Mouse (Mus musculus) gastrocnemius, postnatal 25 days (tissue): Measurements from ENCODE around the gene Dtx3. TPM values are rescaled to one million over a fixed set of nuclear protein-coding genes. Genes with fewer than 3 reads are reported as not detected.
"Not testable (repeated sequence)": the region's sequence is repeated elsewhere in the genome, so short reads cannot be mapped to it uniquely, and the experiment has no call there.

Source experiments
- DNase-seq: peaks from one replicate; pipeline ENCODE4 v3.0.0; 2022
- total RNA-seq, 2 experiments: library from RNA; stranded (reverse); gene quantifications; 1 replicate in 1 of 2; 2 replicates in 1 of 2; pipeline ENCODE4 v1.2.3; 2021

Dtx3 gene
- total RNA-seq, 2 experiments from 2014 or later: 18.9 to 19.6 TPM

DNA sequence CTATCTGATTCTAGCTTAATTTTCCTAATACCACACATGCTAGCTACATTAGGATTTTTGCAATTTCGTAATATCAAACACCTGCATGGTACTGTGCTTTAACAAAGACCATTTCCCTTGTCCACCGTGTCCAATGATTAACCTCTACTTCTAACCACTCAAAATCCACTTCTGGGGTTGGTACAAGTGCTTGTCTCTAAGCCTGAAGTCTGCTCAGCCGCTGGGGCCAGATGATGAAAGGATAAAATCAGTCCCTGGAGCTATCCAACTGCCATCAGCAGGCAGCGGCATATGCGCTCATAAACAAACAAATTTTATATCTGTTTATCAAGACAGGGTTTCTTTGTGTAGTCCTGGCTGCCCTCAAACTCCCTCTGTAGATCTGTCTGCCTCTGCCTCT is 9.1 kb upstream of the Dtx3 start:
- no peak for DNase-seq

DNA sequence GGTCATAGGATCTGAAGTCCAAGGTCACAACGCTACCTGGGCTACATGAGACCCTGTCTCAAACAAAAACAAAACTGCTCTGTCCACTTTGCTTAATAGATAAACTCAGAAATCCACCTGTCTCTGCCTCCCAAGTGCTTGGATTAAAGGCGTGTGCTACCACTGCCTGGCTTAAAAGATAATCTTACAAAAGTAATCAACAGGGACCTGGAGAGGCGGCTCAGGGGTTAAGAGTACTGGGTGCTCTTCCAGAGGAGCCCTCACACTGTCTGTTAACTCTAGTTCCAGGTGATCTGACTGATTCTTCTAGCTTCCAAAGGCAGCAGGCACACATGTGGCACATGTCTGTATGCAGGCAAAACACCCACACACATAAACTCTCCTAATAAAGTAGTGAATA is 7.6 kb upstream of the Dtx3 start:
- no peak for DNase-seq

DNA sequence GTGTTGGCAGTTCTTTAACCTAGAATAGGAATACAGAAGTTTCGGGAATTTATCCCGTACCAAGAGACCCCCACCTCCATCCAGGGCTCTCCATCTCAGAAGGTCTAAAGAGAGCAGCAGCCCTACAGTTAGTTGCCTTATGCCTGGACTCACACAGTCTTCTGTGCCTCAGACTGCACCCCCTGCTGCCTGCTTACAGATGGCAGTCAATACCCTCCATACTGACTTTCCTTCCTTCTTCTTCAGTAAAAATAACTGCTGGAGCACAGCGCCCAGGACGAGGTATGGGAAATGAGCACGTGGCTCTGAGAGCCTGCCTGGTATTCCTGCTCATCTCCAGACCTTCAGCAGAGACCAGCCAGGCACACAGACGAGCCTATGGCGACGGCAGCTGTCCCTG is 4.8 kb upstream of the Dtx3 start:
- DNase-seq: no peak

DNA sequence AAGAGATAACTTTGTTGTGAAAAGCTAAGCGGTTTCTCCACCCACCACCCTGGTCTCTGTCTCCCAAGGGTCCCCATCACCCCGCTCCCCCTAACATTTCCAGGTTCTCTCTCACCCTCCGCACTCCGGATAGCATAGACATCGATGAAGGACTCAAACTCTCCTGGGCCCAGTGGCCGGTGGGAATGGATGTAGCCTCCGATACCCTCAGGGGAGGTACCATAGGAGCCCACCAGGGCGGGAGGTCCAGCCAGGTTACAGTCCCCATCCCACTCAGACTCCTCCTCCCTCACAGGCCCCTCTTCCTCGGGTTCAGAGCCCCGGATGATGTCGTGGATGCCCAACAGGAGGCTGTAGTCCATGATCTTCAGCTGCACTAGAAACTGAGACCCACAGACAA is 3.9 kb upstream of the Dtx3 start:
- DNase-seq: no peak

DNA sequence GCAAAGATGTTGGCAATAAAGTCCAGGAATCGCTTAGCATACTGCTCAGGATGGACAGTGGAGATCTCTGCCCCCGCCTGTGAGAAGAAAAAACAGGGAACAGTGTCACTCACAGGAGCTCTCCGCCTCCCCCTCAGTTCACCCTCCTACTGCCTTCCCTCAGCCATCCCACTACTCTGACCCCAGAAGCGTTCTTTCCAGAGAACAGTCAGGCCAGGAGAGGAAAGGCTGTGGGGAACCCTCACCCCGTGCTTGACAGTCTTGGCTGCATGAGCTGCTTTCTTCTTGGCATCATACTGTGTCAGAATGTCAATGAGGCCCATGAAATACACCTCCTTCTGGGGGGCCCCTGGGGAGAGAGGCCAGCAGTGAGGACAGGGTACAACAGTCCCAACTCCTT is 3.5 kb upstream of the Dtx3 start:
- no peak for DNase-seq

DNA sequence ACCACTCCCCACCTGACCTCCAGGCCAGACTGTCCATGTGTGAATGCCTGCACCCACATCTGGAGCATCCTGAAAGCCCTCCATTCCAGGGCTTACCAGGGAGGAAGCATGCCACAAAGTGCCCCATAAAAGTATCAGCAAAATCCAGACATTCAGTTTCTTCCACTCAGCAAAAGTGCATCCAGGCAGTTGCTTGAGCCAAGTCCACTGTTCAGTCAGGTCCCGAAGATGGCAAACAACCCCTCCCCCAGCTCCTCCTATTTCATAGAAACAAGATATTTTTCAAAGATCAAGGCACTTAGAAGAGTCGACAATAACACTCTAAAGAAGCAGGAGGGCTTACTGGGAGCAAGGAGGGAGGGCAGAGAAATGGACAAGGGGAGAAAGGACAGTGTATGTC is 3.0 kb upstream of the Dtx3 start:
- no peak for DNase-seq

DNA sequence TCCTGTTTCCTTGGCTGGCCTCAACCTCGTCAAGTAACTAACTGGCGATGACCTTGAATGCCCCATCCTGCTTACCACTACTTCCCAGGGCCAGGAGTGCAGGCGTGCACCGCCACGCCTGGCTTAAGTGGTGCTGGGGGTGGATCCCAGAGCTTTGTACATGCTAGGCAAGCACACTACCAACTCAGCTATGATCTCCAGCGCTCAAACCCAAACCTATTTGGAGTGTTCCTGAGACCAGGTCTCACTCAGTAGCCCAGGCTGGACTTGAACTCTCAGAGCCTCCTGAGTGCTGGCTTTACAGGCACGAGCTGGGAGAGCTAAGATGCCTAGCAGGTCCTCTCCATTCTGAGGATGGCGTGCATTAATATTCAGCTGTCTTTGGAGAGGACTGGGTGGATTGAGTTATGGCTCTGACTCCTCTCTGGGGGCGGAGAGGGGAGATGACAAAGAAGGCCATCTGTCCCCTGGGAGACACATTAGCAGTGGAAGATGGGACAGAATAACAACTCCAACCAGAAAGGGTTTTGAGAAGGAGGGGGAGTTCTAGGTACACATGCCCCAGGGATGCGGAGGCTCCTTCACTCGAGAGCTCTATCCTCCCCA is 2.1 kb upstream of the Dtx3 start:
- DNase-seq: no peak

DNA sequence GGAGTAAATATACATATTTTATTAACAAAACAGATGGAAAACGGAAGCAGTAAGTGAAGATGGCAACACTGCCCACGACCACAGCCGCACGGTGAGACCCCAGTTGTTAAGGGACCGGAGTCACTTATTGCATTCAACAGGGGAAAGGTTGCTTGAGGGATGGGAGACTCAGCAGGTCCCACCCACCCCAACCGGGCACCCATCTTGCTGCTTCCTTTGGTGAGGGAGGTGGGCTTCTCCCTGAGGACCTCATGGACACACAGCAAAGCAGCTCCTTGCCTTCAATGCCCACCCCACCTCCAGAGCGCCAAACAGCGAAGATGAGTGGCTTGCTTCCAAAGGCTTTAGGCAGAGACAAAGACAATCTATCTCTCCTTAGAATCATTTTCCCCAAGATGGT is 1.6 kb upstream of the Dtx3 start:
- DNase-seq: no peak

DNA sequence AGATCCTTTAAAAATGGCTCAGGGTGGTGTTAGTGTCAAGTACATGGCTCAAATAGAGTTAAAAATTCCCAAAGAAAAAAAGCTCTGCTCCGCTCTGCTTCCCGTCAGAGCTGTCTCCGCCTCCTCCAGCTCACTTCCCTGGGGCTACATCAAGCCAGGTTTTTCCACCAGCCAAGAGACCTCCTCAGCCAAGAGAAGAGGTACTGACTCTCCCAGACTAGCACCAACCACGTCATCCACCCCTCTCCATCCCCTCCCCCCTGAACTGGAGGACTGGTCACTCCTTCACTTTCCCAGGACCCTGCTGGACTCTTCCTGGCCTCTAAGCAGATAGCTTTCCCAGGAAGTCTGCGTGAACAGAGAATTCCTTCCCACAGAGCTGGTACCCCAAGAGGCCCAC is 864 bp upstream of the Dtx3 start:
- peak; percentile 84 for DNase-seq

DNA sequence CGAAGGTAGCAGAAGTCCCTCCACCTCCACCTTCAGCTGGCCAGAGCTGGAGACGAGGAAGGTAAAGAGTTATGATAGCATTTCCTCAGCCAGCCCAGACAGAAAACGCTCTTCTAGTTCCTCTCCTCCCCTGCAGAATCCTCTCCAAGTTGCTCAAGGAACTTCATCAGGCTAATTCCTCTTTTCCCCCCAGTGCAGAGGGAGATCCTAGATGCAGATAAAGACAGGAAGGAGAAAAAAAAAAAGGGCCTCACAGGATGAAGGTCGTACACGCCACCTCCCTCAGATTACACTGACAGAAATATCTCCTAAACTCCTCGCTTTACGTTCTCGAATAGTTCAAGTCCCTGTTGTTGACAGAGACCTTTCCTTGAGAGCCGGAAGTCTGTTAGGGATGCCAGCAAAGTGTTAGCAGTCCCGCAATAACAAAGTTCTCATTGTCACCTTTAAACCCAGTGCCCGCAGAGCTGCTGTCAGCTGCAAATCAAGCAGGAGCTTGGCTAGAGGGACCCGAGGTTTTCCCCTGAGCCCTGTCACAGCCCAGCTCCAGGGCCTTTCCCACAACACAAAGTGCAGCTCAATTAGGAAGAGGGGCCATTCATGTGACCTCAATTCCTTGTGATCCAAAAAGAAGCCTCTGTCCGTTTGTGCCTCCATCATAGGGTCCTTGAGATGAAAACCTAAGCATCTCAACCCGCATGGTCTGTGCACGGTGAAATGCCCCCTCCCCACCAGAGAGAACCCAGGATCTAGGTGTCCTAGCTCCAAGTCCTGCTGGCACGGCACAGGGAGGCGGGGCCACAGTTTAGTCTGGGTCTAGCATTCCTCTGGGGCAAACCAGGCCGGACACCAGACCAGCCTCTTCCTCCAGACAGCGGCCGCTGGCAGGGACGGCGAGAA is 850 bp downstream of the Dtx3 start:
- peak; percentile 66 for DNase-seq

DNA sequence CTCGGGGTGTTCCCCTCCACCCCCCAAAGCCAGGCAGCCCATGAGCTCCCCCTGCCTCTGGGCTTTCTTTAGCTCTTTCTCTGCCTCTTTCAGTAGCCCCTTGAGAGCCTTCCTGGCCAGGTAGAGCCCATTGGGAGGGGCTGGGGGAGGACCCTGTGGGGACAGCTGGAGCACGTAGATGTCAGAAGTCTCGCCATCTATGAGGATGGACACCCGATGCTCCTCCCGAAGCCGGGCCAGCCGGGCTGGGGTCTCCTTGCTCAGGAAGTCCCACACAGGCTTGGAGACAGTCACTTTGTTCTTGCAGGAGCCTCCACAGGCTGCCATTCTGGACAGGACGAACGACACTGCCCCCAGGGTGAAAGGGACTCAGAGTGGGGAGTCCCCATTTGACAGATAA is 2.5 kb downstream of the Dtx3 start:
- DNase-seq: no peak

DNA sequence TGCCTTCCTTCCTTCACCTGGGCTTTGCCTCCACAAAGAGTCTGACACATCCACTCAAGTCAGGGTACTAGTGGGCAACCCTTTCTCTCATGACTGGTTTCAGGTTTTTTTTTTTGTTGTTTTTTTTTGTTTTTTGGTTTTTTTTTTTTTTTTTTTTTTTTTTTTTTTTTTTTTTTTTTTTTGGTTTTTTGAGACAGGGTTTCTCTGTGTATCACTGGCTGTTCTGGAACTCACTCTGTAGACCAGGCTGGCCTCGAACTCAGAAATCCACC is 3.5 kb downstream of the Dtx3 start:
- DNase-seq: not testable (repeated sequence)

DNA sequence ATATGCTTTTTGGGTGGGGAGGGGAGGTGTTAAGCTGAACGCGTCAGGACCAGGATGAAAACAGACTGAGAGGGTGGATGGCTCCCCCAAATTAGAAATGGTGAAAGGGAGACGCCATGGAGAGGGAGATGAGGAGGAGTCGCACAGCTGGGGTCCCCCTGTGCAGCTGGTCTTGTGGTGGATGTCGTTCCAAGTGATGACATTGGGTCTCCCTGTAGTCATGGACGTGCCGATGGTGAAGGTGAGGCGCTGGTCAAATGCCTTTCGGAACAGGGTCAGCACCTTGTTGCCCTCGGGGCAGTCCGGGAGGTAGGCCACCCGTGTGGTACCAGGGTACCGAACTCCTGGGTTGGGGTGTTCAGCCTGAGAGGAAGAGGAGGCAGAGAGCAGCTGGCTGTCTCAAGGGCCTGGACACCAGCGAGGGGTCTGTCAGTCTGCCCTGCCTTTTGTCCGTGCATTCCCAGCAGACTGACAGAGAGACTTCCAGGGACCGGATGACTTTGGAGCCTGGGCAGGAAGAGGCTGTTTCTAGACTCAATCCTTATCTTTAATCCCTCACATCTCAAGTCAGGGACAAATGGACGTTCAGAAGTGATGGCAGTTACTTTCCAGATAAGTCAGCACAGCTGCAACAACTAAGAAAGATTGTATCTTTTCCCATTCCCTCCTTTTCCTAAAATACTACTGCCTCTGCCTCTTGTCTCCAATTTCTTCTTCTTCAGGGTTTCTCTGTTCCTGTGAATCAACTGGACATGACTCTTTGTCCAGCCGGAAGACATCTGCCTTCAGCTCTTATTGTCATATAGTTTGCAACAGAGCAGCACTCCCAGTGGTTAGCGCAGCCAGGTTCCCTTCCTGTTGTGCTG is 4.1 kb downstream of the Dtx3 start:
- DNase-seq: no peak

DNA sequence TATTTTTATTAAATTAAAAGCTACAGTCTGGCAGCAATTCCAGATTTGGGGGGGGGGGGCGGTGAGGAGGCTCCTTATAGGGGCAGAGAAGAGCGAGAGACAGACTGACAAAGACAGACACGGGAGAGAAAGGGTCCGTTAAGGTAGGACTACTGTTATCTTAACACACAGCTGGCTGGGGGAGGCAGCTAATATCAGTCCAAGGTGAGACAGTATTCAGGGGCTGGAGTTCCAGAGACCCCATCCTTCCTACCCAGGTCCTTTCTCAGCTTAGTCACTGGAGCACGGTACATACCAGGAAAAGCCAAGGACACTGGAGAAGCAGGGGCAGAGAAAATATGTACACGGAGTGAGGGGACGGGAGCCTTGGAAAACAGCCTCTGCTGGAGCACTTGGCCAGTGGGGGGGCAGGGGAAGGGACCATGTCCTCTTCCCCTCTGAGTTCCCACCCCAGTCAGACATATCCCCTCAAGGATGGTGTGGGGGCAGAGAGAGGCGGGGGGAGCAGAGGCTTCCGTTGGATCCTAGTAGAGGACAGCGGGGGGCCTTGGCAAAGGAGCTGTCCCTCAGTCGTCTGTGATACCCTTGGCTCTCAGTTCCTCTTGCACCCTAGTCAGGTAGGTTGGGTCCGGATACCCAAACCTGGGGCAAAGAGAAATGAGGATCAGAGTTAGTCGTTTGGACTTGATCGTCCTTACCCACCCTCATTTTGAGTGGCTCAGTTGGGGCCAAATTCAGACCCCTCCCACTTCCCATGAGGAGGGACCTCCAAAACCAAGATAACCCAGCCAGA is 4.9 kb downstream of the Dtx3 start:
- DNase-seq: no peak

DNA sequence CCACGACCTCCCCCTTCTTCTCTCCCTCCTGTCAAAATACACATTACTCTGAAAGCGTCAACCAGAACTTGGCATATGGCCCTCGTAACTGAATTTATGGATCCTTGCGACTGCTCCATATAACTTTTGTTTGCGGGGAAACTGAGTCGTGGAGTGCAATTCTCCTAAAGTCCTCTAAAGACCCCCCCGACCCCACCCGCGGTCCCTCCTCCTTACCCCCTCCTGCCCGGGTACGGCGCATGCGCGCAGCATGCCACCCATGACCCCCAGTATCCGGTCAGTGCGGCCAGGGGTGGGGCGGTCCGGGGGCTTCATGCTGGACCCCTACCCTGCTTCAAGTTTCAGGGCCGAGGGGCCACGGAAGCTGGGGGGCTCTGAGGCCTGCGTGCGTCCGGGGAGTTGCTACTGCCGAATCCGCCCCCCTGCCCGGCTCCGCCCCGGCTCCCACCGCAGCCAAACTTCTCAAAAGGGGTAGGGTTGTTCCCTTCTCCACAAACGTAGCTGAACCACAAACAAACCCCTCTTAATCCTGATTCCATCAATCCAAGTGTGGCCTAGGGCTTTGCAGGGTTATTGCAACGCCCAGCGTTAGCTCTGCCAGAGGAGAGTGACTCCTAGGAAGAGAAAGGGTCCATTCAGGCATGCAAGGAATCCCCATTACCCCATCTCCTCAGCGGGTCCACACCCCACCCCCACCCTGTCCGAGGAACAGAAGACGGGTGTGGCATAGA is 5.7 kb downstream of the Dtx3 start, which contains the start of gene Arhgef25:
Gene Arhgef25 (minus strand): TSS at position 433 of the 731 bp plus-strand sequence.
- DNase-seq: peak; percentile 76

DNA sequence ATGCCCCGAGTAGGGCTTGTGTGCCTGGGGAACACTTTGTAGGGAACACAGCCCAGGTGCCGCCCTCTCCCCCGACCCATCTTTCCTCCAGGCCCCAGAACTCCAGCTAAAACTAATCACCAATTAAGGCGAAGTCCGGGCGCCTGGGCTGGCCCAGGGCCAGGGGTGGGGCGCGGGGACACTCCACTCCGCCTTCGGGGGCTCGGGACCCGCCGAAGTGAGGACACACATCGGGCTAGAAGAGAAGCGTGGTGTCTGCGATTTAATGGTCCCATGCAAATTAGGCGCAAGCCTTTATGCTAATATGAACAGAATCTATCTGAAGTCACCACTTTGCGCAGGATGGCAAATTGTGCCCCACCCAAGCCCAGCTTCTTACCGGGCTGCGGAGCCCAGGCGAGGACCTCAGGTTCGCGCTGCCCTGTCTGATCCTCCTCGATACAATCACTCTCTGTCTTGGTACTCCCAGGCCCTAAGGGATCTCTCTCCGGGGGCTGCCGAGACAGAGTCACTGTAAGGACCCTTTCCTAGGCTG is 6.3 kb downstream of the Dtx3 start:
- DNase-seq: no peak

DNA sequence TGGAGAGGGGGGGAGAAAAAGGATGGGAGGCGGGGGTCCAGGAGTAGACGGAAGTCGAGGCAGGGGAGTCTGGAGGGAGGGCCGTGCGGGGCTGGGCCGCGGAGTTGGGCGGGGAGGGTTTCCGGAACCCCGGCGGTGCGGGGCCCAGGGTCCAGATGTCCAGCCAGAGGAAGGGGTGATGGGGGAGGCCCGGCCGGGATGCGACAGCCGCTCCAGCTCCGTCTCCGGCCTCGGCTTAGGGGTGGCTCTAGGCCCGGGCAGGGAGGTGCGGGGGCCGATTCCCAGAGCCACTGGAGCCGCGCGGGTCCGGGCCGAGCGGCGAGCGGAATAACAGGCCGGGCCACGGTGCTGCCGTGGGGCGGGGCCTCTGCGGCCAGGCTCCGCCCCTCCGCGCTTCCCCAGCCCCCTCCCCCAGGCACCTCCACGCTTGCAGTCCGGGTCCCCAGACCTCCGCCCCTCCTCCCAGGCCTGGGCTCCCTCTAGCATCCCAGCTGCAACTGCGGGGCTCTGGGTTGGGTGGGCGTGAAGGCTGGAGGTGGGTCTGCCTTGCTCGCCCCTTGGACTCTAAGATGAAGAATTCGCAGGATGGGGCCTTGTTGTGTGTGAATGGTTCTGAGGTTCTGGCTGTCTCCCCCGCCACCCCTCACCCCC is 6.9 kb downstream of the Dtx3 start:
- peak; percentile 77 for DNase-seq

DNA sequence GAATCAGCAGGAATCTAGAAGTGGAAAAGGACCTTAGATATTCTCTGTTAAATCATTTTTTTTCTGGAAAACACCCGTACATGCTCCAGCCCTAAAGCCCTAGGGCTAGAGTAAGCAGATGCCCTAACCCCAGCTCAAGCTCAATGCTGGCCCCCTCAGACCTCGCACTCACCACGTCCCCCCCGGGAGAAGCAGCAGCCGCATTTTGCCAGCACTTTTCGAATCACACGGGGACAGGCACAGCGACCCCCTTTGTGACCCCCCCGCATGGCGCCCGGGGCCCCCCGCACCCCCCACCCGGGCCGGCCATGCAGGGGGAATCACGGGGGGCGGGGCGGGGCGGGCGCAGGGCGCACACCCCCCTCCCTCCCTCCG is 7.5 kb downstream of the Dtx3 start:
- no peak for DNase-seq

DNA sequence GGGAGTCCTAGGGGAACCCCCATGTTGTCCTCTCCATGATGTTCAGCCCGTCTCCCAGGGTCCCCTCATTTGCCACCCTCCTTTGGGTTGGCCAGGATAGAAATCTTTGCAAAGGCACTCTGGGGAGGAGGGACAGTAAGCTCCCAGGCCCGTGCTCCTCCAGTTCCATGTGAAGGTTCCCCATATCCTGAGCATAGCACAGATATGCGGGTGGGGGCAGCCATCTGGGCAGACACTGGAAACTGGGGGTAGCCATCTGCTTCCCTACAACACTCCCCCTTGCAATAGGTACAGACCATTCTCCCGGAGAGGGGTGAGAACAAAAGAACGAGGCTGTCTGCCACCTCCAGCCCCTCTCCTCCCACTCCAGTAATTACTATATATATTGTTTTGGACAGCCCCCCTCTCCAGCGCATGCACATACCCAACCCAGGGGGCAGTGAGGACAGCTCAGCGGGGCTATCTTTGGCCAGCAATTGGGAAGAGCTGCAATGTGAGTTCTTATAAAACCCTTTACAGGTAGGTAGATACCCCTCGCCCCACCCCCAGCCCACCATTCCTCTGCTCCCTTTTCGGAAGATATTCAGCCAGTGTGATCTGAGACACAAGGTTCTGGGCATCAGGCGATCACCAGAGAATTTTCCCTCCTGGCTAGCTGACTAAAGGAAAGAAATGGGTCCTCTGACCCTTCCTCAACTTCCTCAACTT is 8.0 kb downstream of the Dtx3 start:
- DNase-seq: no peak

DNA sequence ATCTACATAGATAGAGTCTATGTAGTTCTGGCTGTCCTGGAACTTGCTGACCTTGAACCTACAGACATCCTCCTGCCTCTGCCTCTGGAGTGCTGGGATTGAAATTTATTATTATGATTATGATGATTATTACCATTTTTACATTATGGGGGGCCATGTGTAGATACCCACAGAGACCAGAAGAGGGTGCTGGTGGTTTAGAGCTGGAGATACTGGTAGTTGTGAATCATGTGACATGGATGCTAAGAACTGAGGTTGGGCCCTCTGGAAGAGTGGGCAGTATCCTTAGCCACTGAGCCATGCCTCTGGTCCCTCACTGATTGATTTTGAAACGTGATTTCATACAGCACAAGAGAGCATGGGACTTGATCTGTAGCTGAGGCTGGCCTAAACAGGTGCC is 9.1 kb downstream of the Dtx3 start:
- no peak for DNase-seq
